Mouse (Mus musculus) thymus, postnatal 25 days (tissue): ENCODE measurements around the gene Vmn1r48.
"Not testable (repeated sequence)": the region's sequence is repeated elsewhere in the genome, so short reads cannot be mapped to it uniquely, and the experiment has no call there.

Experiments used
- DNase-seq: peaks from one replicate; pipeline ENCODE4 v3.0.0; 2022

Gene Vmn1r48

DNA sequence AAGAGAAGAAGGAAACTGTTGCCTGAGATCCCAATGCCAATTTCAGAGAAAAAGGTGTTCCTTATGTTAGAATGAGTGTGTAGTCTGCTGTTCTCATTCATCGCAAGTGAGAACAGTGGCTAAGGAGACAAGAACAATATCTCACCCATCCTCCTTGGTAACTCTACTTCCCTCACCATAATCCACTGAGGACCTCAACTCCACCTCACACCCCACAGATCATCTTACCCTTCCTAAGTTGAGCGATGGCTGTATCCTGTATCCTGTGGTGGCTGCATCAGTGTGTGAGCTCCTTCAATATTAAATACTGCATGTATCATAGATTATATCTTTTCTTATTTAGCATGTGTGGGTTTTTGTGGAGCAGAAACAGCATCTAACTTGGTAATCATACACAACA lies at the start of gene Vmn1r48:
Gene Vmn1r48 (minus strand): TSS at position 101 of the 400 bp plus-strand sequence.
- DNase-seq: not testable (repeated sequence)

DNA sequence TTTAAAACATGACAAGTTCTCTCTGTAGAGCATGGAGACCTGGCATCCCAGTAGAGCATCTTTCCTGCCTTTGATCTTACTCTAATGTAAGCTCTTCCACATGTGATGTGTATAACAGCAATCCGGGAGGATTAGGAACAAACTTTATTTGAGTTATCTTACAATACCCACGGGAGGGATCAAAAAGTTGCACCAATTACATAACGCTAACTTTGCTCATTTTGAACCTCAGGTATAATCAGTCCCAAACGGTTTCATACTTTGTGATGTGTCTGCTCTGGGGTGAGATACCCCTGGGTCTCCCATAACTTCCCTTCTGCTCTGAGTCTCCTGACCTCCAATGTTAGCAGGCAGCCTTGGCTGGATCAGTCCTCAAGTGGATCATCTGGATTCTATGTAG lies 41.8 kb upstream of the Vmn1r48 start, which contains the start of gene Vmn1r49:
Gene Vmn1r49 (minus strand): TSS at position 101 of the 400 bp plus-strand sequence.
- DNase-seq: no peak

DNA sequence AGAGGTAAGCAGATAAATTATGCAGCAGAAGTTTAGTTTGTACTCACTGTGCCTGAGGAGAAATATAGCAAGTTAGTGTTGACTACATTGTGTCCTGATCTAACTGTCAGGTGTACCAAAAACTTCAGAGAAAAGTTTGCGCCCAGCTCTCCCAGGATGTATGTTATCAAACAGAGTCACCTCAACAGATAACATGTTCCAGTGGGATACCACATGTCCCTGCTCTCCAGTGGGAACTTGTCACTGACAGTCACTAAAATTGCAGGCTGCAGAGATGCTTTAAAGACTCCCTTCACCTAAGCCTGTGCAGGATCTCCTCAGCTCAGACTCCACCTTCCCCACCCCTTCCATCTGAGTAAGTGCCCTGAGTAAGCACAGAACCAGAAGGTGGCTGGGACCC lies 20.8 kb downstream of the Vmn1r48 start, which contains the start of gene Vmn1r47:
Gene Vmn1r47 (plus strand): TSS at position 301 of the 400 bp plus-strand sequence.
- DNase-seq: not testable (repeated sequence)

DNA sequence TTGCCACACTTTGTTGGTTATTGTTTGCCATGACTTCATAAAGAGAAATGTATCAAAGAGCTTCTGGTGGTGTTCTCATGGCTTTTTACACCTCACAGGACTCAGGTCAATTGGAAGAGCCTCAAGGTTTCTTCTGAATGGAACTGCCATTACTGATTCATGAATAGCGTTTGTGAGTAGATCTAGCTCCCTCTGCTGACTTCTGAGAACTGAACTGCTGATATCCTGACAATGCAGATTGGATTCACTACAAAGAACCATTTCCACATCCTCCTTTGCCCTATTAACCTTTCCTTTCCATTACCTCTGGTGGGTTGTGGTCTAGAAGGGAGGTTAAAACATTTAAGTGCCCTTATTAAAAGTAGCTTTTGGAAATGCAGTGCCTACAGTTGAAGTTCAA lies 50.7 kb downstream of the Vmn1r48 start:
- DNase-seq: no peak
